Mouse (Mus musculus) hematopoietic stem cell, adult 5-6 weeks (primary cell): ENCODE results near the gene Gstt3. TPM values are rescaled to one million over a fixed set of nuclear protein-coding genes. Genes with fewer than 3 reads are reported as not detected.

Source experiments
- ATAC-seq, 2 experiments: fragments of 125-278 bp in 1 of 2; replicated peaks in 1 of 2; 2 replicates each; pipeline ENCODE4 v1.8.0; 2016 to 2017; ENCODE audit warnings: inconsistent platforms in 2 of 2, mild to moderate bottlenecking in 2 of 2, moderate number of reproducible peaks in 2 of 2, low read depth in 1 of 2, moderate TSS enrichment in 1 of 2; ENCODE audit not compliant: low FRiP score in 2 of 2, poor library complexity in 2 of 2, severe bottlenecking in 2 of 2, insufficient read depth in 1 of 2, low TSS enrichment in 1 of 2
- total RNA-seq: library from RNA; stranded (forward); fragments of 172-1452, 232-1000 nt; gene quantifications from 2 replicates; pipeline ENCODE4 v1.2.3, GENCODE M21; 2017

Gene Gstt3
- 12.2 and 12.6 TPM in 2 replicates for total RNA-seq

- ATAC-seq: peak; percentile 77 to 80
Observed at GRCm38 (mm10) chr10:75780769-75781578, at the start of gene Gstt3, which contains the start of gene Gm20441. Gstt3 (minus strand) TSS chr10:75781414. Gm20441 (minus strand) TSS chr10:75780954.

GRCm38 (mm10) chr10:75830275-75830670, 49.1 kb upstream of the Gstt3 start:
- ATAC-seq: no peak

- no peak for ATAC-seq
Observed at GRCm38 (mm10) chr10:75829529-75830274, 48.5 kb upstream of the Gstt3 start.

GRCm38 (mm10) chr10:75828500-75828931, 47.3 kb upstream of the Gstt3 start:
- ATAC-seq: peak; percentile 36 to 63; a peak in 2 of 4 replicates

- 0 out of 4 replicates have a peak, but pooled peaks of 1 of the 2 experiments have one; percentile 9 for ATAC-seq
Observed at GRCm38 (mm10) chr10:75827668-75828360, 46.6 kb upstream of the Gstt3 start.

- no peak for ATAC-seq
Observed at GRCm38 (mm10) chr10:75824530-75824929, 43.3 kb upstream of the Gstt3 start.

GRCm38 (mm10) chr10:75823782-75824181, 42.6 kb upstream of the Gstt3 start:
- no peak for ATAC-seq

GRCm38 (mm10) chr10:75822443-75822842, 41.2 kb upstream of the Gstt3 start, which contains the start of gene Gstt4:
Gstt4 (minus strand) TSS chr10:75822543.
- ATAC-seq: no peak

GRCm38 (mm10) chr10:75819882-75820281, 38.7 kb upstream of the Gstt3 start:
- no peak for ATAC-seq

GRCm38 (mm10) chr10:75818641-75819040, 37.4 kb upstream of the Gstt3 start:
- ATAC-seq: no peak

GRCm38 (mm10) chr10:75804217-75804616, 23.0 kb upstream of the Gstt3 start:
- ATAC-seq: no peak

GRCm38 (mm10) chr10:75798176-75798696, 17.0 kb upstream of the Gstt3 start, which contains the start of gene Gstt1:
Gstt1 (minus strand) TSS chr10:75798584.
- peak; percentile 69 to 75 for ATAC-seq

GRCm38 (mm10) chr10:75797619-75798175, 16.5 kb upstream of the Gstt3 start:
- peak; percentile 70 to 74 for ATAC-seq

GRCm38 (mm10) chr10:75796731-75797516, 15.7 kb upstream of the Gstt3 start:
- no peak for ATAC-seq

GRCm38 (mm10) chr10:75794880-75795279, 13.7 kb upstream of the Gstt3 start:
- ATAC-seq: no peak

- peak in 1 of 2 experiments; percentile 36; a peak in 2 of 4 replicates for ATAC-seq
Observed at GRCm38 (mm10) chr10:75790773-75791172, 9.6 kb upstream of the Gstt3 start.
